Mouse (Mus musculus): ENCODE data around the gene Jmy.
A peak's percentile ranks its signal among the peaks of the same experiment; 100 is the strongest.
"Not testable (repeated sequence)": the region's sequence is repeated elsewhere in the genome, so short reads cannot be mapped to it uniquely, and the experiment has no call there.

Jmy gene

DNA sequence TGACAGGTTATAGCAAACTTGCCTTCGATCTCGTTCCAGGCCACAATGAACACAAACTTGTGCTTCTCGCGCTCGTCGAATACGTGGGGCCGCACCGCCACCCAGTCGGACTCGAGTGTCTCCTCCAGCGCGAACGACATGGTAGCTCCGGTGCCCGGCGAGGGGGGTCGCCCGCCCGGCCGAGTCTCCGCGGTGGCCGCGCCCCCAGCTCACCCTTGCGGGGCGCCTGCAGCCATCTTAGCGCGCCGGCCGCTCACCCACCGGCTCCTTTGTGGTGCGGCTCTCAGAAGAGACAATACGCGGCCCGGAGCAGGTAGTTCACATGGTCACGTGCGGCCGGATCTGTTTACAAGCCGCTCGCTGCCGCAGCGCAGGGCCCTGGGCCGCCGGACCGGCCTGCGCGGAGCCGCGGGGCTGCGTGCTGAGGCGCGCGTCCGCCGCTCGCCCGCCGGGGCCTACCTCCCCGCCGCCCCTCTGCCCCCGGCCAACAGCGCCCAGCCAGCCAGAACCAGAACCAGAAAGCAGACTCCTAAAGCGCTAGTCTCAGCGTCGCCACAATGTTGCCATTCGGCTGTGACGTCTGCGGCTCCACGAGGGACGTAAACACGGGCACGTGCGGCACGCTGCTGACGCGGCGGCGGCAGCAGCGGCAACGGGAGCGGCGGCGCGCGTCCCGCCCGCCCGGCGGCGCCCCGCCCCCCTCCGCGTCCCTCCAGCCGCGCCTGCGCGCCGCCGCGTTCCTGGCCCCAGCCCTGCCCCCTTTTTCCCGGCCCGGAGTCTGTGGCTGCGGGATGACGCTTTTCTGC, at the start of gene Jmy:
Jmy (minus strand) TSS at position 642 of the 806 bp plus-strand sequence.
- peak; percentile 84 for DNase-seq (ENCODE audit: low read depth, low spot score)

DNA sequence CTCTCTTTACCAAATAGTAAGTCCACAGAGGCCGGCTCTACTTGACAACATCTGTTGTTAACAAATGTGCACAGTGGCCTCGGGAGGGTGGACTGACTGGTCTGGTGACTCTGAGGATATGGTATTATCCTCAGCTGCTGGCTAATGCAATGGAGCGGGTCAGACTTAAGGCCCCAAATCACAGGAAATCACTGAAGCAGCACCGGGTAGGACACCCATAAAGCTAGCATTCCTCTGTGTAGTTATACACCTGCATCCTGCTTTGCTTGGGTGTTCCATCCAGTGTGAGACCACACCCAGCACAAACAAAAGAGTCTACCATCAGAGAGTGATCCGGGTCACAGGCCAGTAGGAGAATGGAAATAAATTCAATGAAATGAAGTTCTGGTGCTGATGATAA, 48.0 kb upstream of the Jmy start:
- DNase-seq (ENCODE audit: low read depth, low spot score) = no peak

DNA sequence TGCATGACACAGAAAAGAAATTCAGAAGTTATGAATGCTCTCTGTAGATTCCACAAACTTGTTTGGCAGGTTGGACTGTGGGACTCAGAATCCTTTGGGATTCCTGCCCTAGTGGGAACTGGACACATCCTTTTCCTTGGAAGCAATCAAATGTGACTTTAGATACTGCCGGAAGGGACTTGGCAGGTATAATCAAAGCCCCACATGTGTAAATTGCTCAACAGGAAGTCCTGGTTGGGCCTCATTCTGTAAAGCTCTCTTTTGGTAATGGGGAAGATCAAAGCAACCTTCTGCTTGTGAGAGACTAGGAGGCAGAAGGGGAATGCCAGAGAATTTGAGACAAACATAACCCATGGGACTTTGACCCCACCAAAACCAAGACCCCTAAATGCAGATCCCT, 46.4 kb upstream of the Jmy start:
- no peak for DNase-seq (ENCODE audit: low read depth, low spot score)

DNA sequence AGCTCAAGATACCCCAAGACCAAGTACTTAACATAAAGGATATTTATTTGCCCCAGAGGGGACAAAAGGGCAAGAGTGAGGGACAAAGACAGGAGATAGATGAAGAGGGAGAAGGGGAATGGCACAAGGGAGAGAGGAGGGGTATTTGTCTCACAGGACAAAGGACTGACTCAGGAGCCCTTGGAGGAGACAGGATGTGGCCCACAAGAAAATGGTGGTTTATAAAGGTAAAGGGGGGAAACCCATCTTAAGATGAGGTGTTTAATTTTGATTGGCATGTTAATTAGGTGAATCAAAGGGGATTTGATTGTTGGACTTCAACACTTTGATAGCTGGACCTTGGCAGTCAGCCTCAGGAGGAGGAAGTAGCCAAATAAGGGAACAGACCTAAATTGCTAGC, 44.7 kb upstream of the Jmy start:
- no peak for DNase-seq (ENCODE audit: low read depth, low spot score)

DNA sequence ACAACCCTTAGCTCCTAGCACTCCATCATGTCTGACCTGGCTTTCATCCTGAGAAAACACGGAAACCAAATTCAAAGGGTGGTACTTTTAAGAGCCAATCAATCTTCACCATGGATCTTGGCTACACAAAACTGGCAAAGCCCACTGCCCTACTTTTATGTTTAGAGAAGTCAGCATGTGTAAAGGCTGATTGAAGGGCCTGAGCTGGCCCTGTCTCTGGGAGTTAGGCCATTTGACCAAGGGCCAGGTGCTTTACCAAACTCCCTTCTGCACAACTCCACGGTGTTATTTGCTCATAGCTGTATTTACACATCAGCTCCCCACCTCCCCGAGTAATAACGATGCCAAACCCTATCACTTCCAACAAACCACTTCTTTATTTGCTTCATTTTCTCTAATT, 39.7 kb upstream of the Jmy start:
- no peak for DNase-seq (ENCODE audit: low read depth, low spot score)

DNA sequence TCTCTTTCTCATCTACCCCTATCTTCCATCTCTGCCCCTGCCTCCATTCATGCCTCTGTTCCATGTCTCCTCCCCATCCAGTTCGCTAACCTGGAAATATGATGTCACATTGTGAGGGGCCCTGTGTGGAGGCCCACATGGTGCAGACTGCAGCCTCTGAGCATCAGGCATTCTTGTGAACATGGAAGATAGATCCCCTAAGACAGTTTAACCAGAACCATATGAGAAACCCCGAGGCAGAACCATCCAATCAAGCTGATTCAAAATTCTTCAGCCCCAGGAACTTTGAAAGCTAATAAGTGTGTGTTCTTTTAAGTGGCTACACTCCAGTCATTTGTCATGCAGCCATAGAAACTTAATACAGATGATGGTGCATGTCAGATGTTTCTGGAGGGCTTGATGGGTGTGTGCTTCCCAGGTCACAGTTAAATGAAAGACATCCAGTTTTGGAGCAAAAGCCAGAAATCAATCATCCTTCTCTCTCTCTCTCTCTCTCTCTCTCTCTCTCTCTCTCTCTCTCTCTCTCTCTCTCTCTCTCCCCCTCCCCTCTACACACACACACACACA, 19.2 kb upstream of the Jmy start:
- no peak for DNase-seq (ENCODE audit: low read depth, low spot score)

DNA sequence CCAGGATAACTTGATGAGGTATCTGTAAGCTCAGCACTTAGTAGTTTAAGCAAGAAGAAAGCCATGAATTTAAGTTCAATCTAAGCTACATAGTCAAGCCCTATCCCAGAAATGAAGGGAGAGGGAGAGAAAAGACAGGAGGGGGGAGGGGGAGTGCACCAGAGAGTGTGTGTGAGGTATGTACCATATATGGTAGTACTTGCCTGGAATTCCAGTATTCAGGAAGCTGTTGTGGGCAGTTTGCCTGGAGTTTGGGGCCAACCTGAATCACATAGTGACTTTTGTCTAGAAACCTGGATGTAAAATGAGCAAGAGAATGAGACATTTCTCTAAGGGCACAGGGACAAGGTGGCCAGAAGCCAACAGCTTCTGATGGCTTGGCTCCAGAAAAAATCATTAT, 17.6 kb upstream of the Jmy start:
- DNase-seq (ENCODE audit: low read depth, low spot score) = no peak

DNA sequence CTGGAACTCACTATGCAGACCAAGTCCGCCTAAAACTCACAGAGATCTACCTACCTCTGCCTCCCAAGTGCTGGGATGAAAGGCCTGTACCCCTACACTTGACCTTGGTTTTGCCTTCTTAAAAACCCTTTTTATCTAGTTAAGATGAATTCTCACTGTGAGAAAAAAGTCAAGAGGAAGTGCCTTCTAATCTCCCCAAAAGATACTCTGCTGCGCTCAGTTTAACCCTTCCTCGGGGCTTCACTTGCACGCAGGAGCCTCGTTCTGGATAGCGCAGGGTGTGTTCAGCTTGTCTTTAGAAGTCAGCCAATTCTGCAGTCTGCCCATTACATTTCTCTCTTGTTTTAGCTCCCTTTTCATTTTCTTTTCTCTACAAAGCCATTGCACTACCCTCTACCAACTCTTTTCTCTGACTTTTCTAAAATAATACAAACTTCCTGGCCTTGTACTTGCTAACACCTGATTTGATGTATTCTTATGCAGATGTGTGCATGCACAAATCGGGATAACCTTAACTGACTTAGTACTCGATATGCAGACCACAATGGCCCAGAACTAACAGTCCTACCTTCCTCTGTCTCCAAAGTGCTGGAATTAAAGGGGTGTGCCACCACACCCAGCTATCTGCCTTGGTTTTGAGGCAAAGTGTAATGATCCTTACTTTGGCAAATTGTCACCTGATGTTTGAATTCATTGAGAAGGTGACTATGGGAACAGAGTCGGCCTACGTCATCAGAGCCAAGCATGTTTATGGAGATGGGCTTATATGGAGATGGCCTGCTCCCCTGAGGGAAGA, 14.6 kb upstream of the Jmy start:
- DNase-seq (ENCODE audit: low read depth, low spot score) = no peak

DNA sequence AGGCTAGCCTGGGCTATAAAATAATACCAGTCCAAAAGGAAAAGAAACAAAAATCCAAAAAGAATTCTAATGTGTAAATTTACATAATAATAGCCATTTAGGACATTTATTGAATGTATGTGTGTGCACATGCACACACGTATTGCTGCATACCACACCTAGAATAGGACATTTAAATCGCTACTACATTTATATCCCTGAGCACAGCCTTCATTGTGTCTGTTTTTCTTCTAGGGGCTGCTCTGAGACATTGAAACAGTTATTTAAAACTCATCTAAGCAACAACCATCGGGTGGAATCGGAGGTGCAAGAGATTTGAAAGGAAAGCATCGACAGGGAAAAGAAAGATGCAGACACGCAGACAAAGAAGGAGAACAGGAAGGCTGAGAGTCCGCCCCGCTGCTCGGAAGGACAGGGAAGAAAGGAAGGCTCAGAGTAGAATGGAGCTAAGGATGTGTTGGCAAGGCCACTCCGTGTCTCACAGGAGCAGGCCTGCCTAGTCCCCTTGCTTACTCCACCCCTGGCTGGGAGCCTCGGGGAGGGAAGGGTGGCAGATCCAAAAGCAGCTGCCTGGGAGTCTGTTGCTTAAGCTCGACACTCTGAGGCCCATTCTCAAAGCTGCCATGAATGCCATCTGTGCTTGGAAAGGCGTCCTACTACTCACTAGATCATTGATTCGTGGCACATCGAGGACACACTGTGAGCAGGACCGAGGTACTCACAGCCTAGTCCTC, 11.0 kb upstream of the Jmy start:
- DNase-seq (ENCODE audit: low read depth, low spot score) = no peak

DNA sequence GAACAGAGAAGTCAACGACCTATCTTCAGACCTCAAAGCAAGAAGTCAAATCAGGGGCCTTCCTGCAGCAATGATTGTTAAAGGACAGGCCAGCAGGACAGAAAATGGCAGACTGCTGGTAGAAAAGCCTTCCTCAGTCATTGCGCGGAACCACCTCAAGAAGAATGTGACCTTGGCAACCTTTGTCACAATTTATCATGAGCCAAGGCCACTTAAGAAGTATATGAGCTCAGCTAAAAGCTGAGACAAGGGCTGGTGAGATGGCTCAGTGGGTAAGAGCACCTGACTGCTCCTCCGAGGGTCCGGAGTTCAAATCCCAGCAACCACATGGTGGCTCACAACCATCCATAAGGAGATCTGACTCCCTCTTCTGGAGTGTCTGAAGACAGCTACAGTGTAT, 7.3 kb upstream of the Jmy start:
- DNase-seq (ENCODE audit: low read depth, low spot score) = not testable (repeated sequence)

DNA sequence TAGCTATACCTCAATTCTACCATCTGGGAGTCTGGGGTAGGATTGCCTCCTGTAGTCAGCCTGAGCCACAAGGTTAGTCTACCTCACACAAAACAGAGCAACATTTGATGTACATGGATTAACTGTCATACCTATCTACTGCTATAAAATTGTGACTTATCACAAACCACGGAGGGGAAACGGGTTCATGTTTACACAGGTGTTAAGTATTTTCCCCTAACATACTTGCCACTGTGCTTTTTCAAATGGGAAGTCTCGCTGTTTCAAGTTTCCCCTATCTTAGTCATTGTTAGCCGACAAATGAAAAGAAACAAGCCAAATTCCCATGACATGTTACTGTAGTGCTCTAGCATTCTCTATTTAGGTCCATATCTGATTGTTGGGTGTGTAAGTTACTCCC, 2.1 kb upstream of the Jmy start:
- DNase-seq (ENCODE audit: low read depth, low spot score) = no peak

DNA sequence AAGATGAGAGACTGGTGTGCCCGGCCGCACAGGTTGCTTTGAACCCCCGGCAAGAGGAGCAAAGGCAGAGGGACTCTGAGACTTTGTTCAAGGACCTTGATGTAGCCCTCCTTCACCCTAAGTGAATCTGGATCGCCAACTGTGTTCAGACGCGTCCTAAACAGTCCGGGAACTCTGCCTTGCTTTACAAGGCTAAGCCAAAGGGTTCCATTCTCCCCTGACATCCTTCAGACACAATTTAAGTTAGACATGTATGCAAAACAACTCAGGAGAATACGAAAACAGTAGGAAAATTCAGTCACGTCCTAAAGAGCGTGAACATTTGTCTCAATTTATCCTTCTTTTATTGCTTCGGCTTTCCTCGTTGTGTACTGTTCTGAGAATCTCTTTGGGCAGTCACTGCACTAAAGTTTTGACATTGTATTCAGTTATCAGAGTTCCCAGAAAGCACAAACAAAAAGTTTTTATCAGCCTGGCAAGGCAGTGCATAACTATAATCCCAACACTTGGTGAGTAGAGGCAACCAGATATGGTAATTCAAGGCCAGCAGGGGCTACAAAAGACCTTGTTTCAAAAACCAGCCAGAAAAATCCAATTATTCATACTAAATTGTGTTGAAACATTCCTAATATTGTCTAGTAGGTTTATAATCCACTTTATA, 495 bp upstream of the Jmy start:
- no peak for DNase-seq (ENCODE audit: low read depth, low spot score)

DNA sequence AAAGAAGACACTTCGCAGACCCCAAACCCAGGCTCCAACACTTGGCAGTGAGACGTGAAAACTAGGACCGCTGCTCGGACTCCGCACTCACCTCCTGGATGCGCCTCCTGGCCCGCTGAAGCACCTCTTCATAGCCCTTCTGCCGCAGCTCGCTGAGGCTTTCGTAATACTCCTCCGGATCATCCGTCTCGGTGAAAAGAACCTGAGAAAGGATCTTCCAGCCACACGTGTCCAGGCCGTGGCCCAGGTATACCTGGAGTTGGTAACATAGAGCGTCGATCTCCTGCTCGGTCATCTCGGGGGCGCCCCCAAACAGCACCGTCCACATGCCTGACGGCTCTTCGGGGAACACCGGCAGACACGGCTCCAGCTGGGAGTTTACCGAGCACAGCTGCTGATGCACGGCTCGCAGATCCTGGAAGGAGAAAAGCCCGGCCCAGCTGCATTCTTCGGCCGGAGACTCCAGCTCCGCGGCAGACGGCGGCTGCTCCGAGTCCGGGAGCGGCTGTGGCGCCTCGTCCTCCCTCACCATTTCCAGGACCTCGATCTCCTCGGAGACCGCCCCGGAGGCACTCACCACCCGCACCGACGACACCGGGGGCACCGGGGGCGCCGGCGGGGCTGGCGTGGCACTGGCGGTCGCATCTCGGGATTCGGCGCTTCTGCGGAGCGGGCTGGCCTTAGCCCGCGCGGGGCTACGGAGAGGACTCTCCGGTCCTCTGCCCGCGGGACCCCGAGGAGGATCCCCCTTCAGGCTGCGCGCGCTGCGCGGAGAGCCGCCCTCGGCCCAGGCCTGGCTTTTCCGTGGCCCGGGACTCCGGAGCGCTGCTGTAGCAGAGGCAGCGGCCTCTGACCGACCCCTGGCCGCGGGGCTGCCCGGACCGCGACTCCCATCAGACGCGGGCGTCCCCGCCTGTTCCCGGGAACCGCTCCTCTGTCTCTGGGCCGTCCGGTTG, 1.1 kb downstream of the Jmy start:
- DNase-seq (ENCODE audit: low read depth, low spot score) = peak; percentile 22

DNA sequence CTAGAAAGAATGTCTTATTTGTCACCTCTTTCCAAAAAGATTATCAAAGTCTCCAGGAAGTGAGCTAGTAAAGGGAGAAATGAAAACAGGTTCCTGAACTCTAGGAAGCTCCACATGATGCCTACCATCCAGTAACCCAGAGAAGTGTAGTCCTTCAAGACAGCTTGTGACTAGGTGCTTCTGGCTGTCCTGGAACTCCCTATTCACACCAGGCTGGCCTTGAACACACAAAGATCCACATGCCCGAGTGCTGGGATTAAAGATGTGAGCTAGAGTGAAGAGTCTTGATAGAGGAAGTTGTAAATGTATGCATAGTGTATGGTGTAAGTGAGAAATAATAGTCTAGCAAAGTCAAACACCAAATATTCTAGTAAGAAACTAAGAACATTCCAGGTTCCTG, 2.6 kb downstream of the Jmy start:
- no peak for DNase-seq (ENCODE audit: low read depth, low spot score)

DNA sequence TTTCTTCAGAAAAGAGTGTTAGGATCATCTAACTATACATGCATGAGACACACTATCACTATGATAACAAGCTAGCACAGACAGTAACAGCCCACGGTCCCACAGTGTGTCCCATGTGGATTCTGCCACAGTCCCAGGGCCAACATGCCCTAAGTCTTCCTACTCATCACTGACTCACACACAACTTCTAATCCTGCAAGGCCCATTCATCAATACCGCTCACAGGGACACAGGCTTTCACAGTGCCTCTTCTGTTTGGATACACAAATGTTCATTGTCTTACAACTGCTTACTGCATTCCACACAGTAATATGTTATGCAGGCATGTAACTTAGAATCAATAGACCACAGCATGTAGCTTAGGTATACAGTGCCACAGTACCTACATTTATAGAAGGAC, 11.1 kb downstream of the Jmy start:
- no peak for DNase-seq (ENCODE audit: low read depth, low spot score)

DNA sequence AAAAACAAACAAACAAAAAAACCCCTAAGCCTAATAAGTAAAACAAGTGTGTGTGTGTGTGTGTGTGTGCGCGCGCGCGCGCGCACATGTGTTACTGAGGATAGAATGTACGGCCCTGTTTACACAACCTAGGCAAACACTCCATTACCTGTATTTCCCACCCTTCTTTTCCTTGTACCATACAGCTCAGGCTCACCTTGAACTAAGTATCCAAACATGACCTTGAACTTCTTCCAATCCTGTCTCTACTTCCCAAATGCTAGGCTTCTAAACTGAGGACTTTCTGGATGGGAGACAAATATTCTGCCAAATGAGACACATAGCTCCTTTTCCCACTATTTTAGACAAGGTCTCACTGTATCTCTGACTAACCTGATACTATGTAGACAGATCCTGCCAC, 11.9 kb downstream of the Jmy start:
- no peak for DNase-seq (ENCODE audit: low read depth, low spot score)

DNA sequence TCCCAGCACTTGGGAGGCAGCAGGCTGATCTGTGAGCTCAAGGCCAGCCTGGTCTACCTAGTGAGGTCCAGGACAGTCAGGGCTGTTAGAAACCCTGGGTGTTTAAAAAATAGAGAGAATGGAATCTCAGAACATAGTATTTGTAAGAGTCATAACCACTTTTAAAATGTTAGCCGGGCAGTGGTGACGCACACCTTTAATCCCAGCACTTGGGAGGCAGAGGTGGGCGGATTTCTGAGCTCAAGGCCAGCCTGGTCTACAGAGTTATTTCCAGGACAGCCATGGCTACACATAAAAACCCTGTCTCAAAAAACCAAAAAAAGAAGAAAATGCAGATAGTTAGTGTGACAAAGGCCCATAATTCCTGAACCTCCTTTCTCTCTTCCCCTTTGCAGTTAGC, 15.3 kb downstream of the Jmy start:
- no peak for DNase-seq (ENCODE audit: low read depth, low spot score)

DNA sequence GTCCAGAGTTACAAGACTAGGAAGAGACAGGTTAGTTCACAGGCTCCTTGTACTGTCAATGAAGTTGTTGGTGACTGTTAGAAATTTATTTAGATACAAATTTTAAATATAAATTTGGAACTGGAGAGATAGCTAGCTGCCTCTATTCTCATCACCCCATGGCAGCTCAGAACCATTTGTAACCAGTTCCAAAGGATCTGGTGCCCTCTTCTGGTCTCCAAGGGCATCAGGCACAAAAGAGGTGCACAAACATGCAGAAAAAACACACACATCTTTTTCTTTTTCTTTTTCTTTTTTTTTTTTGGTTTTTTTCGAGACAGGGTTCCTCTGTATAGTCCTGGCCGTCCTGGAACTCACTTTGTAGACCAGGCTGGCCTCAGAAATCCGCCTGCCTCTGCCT, 18.5 kb downstream of the Jmy start:
- DNase-seq (ENCODE audit: low read depth, low spot score) = no peak

DNA sequence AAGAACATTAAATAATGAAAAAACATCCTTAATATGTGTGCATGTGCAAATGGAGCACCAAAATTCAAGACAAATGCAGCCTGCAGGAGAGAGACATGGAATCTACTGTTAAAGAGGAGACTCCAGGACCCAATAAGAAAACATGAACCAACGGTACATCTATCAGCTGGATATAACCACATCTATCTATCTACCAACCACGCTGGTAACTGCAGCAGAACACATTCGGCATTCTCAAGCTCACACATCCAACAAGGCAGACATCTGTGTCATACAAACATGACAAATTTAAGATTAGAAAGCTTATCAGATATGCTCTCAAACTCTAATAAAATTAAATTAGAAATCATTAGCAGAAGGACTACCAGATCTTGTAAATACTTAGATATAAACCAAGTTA, 21.3 kb downstream of the Jmy start:
- DNase-seq (ENCODE audit: low read depth, low spot score) = no peak

DNA sequence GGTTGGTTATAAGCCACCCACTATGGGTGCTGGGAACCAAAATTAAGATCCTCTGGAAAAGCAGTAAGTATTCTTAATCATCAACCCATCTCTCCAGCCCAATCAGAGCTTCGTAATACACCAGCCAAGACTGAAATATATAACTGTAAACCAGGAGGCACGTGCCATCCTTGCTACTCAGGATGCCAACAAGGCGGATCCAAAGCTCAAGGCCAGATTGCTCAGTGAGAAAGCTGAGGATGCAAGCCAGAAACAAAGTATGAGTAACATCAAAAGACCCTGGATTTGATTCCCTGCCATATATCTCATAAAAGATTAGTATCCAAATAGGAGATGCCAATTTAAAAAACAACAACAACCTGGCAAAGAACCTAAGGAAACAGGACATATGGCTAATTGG, 31.3 kb downstream of the Jmy start:
- DNase-seq (ENCODE audit: low read depth, low spot score) = no peak

DNA sequence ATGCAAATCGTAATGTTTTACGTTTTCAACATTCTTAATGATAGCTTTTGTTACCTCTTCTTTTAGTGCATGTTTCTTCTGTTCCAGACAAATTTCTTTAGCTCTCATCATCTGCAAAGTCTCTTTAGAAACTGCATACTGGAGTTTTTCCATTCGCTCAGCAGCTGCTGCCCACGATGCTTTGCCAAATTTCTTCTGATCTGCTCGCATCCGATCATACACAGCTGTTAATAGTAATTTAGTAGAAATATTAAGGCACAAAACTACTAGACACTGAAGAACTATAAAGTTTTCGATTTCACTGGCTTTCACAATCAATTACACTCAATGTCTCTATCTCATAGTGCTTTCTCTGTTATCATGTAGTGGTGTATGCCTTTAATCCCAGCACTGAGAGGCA, 40.0 kb downstream of the Jmy start:
- DNase-seq (ENCODE audit: low read depth, low spot score) = no peak

All from embryo, embryonic 11.5 days (tissue).